8 mouse cellular contexts compared by ENCODE assay signal in the genomic region with DNA sequence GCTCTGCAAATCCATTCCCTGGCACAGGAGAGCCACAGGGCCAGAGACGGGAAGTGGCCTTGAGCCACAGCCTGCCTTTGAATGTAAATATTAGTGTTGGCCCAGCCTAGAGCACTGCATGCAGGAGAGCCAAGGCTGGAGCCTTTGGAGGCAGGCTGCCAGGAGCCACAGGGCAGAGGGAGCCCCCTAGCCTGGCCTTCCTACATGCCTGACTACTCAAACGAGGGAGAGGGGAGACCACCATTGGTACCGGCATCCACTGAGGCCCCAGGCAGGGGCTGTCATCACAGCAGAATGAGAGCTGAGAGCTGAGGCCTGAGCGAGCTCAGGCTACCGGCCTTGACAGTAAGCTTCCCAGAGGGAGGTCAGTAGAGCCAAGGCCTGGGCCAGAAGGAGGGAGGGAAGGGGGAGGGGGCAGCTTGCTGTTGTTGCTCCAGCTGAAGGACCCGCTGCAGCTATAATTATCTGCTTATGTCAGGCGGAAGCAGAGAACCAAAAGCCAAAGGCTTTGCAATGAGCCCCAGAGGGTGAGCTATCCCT.
DNase-seq lines count a peak whose midpoint lies in the region; ATAC-seq lines count a peak whose summit lies in the region.

No protein-coding gene starts in this region.

- ATAC-seq in embryonic facial prominence, embryonic 13.5 days (ENCODE audit: insufficient number of reproducible peaks, insufficient read depth, low FRiP score, low TSS enrichment, low read depth), result 0 out of 2 replicates have a peak, but pooled peaks have one; percentile 12
- ATAC-seq in heart, embryonic 15.5 days (replicated peaks; ENCODE audit: insufficient number of reproducible peaks, insufficient read depth, low FRiP score, low read depth), result peak; percentile 79

- peaks cover 47% of the 10 kb centered on the region for H3K4me1 ChIP-seq in embryonic facial prominence, embryonic 13.5 days
- peaks cover 49% of the 10 kb centered on the region for H3K4me1 ChIP-seq in heart, embryonic 15.5 days (replicated peaks)

- H3K9ac ChIP-seq in embryonic facial prominence, embryonic 13.5 days, result no peak overlapping the region
- peak overlapping the region; percentile 40; the same call in 1 of the 2 replicates for H3K9ac ChIP-seq in heart, embryonic 15.5 days

- H3K9me3 ChIP-seq in embryonic facial prominence, embryonic 13.5 days, result no peaks in the 10 kb centered on the region
- no peaks in the 10 kb centered on the region for H3K9me3 ChIP-seq in heart, embryonic 15.5 days (replicated peaks)

- peak overlapping the region; percentile 30 for H3K27ac ChIP-seq in embryonic facial prominence, embryonic 13.5 days
- peak overlapping the region; percentile 88 for H3K27ac ChIP-seq in heart, embryonic 15.5 days

- H3K36me3 ChIP-seq in embryonic facial prominence, embryonic 13.5 days, result no peaks in the 10 kb centered on the region
- no peaks in the 10 kb centered on the region for H3K36me3 ChIP-seq in heart, embryonic 15.5 days

- 0 out of 2 replicates have a peak overlapping the region, but pooled peaks have one; percentile 0 for H3K4me2 ChIP-seq in embryonic facial prominence, embryonic 13.5 days
- no peak overlapping the region; the same call in 1 of the 2 replicates for H3K4me2 ChIP-seq in heart, embryonic 15.5 days

- H3K4me3 ChIP-seq in embryonic facial prominence, embryonic 13.5 days, result no peak overlapping the region
- H3K4me3 ChIP-seq in heart, embryonic 15.5 days, result no peak overlapping the region

- no peaks in the 10 kb centered on the region; the same call in 1 of the 2 replicates for H3K27me3 ChIP-seq in embryonic facial prominence, embryonic 13.5 days
- H3K27me3 ChIP-seq in heart, embryonic 15.5 days, result no peaks in the 10 kb centered on the region

- DNase-seq in NIH3T3 (ENCODE audit: low read depth), result peak; percentile 70
- peak; percentile 55 to 56 for DNase-seq in kidney, postnatal 36 days
- peak; percentile 88 to 95 for DNase-seq in lung, postnatal 4 days
- DNase-seq in layer of hippocampus, adult 9-11 months, result no peak
- no peak for DNase-seq in right cerebral cortex, postnatal 25 days
- no peak for DNase-seq in cerebellum, adult 9-10 months

- 9% methylated on average over 7 of the region's 7 CpGs for WGBS in embryonic facial prominence, embryonic 13.5 days
- WGBS in heart, embryonic 15.5 days, result 4% methylated on average over 7 of the region's 7 CpGs

Comparison
In these comparisons a context has a peak if more than half of its experiments do, and no peak if none do; other contexts are left out.
1. DNase-seq: peak in NIH3T3 (single experiment), kidney, postnatal 36 days (2 of 2) and lung, postnatal 4 days (2 of 2); none in layer of hippocampus, adult 9-11 months (single experiment), right cerebral cortex, postnatal 25 days (single experiment) and cerebellum, adult 9-10 months (single experiment).